Mouse (Mus musculus) retina, embryonic 14.5 days (tissue): ENCODE measurements around the gene Uqcr10.

Source experiments
- DNase-seq: peaks from one replicate; pipeline ENCODE4 v3.0.0-alpha.2; 2015; ENCODE audit warnings: low spot score

Uqcr10 gene

DNA sequence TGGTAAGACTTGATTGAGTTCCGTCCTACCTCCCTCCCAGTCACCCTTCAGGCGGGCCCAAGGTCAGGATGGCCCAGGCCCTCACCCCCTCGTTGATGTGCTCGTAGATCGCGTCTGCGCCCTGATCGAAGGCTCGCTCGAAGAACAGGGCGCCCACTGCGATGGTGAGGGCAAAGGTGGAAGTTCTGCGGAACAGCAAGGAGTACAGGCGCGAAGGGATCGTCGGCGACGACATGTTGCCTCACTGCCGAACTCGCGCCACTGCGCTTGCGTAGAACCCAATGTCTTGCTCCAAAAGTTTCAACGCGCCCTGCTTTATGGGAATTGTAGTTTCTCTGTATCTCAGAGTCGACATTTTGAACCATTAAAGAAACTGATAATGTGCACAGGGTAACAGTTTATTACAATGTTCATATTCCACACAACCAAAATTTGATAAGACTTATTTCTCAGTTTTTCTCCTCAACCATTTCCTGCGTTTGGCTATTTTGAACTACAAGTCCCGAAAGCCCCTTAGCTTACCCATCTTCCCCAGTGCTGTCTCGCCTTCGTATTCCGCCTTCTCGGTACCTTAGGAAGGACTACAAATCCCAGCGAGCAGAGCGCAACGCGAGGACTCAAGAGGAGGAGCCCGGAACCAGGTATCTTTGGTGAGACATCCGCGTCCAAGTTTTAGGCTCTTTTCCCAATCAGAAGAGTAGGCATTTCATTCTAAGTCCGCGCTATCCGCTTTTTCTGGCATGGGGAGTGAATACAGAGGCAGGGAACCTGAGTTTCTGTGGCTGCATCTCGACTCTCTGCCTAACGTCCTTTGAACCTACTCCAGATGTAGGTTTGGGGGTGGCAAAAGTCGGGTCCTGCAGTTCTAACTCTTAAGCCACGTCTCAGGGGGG lies at the start of gene Uqcr10, which contains the start of gene Zmat5:
Uqcr10 (minus strand) TSS at position 271 of the 893 bp plus-strand sequence.
Zmat5 (plus strand) TSS at position 607 of the 893 bp plus-strand sequence.
- DNase-seq: peak; percentile 97

DNA sequence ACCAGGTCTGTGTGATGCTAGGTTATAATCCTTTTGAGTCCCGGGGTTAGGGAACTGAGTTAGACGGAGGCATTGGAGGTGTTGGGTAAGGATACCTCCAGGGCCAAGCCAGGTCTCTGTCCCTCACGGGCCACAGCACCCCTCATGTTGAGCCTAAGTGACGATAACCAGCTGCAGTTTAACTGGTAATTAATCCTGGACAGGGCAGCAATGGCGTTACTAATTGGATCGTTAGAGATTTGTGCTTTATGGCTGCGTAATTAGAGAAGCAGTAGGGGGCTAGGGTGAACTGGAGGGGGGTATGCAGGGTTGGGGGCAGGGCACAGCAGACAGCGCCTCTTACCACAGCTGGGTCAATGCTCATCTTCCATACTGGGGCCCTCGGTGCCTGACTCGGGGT lies 48.7 kb upstream of the Uqcr10 start:
- peak; percentile 47 for DNase-seq

DNA sequence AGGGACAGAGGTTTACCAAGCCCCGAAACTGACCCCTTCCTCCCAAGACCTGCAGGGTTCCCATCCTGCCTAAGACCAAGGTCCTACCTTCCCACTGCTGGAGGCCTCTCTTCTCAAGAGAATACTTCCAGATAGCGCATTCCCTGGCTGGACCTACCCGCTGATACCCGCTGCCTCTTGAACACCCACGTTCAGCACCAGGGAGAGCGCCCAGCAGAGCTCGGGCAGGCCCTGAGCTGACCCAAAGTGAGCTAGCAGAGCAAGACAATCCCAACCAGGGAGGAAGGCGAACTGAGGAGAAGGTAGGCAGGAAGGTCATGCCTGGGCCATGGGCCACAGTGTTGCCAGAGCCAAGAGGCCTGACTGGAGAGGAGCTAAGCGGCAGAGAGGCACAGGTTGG lies 46.1 kb upstream of the Uqcr10 start:
- peak; percentile 73 for DNase-seq

DNA sequence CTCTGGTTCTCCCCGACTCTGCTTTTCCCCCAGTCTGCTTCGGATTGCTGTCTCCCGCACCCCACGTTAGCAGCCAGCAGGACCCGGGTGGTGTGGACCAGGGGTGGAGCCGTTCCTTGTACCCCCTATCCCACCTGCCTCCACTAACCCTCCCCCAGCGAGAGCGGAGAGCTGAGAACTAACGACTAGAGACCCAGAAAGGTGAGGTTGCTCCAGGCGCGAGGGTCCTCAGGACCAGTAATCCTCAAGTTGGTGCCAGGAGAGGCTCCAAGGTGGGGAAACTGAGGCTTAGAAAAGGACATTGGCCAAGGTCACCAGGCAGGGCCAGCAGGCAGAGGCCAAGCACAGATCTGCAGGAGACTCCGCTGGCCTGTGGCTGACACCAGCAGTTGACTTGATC lies 43.1 kb upstream of the Uqcr10 start:
- no peak for DNase-seq

DNA sequence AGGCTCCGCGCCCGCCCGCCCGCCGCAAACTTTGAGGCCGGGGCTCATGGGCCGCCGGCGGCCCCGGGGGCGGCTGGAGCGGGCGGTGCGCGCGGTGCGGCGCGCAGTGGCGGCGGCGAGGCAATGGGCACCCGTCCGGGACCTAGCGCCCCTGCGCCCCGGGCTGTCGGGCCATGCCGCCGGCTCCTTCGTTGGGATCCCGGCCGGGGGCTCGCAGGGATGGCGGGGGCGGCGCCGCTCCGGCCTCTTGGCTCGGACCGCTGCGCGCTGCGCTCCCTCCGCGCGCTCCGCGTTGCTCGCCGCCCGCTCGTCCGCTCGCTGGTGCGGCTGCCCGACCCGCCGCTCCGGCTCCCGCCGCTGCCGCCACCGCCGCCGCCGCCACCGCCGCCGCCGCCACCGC lies 42.6 kb upstream of the Uqcr10 start, which contains the start of gene Cabp7:
Cabp7 (minus strand) TSS at position 46 of the 400 bp plus-strand sequence.
- DNase-seq: peak; percentile 51

DNA sequence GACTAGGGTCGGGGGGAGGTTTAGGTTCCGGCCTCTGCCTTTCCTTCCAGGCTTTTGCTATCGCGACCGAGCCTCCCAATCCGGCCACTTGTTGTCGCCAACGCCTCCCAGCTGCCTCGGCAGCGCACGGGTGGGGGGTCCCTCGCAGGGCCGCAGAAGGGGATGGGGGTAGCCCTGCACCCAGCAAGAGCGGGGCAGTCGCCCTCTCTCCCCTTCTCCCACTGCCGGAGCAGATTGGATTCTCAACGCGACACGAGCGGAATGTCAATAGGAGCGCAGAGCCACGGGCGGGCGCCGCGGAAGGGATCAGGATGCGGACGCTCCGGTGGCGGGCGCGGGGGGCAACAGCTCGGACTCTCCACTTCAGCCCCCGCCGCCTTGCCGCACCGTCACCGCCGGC lies 41.8 kb upstream of the Uqcr10 start:
- peak; percentile 21 for DNase-seq

DNA sequence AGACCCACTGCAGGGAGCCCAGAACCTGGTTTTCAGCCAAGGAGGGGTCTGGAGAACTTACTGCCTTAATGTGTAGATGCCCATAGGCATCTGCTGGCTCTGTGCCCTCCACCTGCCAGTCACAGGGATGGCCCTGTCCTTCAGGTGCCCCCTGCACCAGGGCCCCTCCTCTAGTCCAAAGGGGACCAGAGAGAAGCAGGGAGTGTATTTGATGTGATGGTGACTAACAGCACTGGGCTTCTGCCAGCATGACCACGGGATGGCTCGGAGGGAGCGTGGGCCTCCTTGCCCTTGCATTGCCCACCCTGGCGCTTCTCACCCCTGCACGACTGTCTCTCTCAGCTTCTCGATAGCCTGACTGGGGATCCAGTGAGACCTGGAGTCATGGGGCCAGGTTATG lies 40.5 kb upstream of the Uqcr10 start:
- no peak for DNase-seq

DNA sequence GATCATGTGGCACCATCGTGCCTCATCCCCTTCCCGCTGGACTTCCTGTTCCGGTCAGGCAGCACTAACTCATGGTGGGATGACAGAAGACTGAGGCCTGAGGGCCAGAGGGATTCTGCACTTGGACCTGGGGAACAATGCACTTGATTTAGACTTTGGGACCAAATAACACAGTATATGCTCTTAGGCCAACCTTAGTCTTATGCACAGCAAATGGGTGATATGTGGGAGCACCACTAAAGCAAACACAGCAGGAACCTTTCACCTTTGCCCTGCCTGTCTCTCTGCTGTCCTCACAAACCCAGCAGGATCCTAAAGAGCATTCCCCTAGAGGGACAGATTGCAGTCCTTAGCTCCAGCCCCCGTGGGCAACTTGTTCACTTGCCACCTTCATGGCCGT lies 36.6 kb upstream of the Uqcr10 start:
- DNase-seq: no peak

DNA sequence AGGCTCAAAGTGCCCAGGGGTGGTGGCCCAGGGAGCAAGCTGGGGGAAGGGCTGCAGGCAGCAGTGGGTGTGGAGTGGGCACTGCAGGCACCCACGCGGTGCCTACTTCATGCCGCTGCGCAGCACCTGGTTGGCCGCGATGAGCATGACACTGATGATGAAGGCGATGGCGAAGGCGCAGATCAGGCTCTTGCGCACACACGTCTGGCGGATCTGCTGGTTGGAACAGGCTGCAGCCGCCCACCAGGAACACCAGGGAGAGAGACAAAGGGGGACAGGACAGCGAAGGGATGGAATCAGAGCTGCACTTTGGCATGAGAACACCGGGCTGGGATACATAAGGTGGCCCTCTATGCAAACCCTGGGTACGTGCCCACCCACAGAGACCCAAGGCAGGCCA lies 34.6 kb upstream of the Uqcr10 start:
- DNase-seq: no peak

DNA sequence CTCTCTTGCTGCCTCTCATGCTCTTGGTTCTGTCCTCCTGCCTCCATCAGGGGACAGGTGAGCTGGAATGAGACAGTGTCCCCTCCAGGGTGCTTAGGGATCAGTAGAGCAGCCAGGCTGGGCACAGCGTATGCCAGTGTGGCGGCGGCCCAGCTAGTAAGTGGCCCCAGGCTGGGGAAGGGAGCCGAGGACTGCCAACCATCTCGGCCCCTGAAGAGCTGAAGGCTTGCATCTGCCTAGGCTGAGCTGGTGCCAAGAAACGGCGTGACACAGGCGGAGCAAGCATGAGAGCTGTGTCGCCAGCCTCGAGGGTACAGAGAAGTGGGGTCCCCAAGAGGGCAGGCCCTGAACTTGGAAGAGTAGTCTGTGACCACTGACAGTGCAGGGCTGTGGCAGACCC lies 33.5 kb upstream of the Uqcr10 start:
- DNase-seq: no peak

DNA sequence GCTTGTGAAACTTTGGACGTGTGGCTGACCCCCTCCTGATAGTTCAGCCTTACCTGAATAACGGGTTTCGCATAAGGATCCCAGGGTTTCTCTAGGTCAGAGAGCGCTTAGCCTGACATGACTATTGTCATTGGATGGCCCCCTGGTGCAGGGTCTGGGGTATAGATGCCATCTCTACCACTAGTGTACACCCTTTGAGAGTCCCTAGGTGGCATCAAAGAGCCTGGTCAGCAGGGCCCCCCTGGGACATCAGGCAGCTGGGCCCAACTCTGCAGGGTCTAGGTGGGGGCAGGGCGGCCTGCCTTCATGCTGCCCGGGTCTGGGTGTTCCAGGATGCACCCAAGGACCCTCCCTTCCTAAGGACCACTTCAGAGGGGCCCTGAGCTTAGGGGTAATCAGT lies 32.2 kb upstream of the Uqcr10 start:
- no peak for DNase-seq

DNA sequence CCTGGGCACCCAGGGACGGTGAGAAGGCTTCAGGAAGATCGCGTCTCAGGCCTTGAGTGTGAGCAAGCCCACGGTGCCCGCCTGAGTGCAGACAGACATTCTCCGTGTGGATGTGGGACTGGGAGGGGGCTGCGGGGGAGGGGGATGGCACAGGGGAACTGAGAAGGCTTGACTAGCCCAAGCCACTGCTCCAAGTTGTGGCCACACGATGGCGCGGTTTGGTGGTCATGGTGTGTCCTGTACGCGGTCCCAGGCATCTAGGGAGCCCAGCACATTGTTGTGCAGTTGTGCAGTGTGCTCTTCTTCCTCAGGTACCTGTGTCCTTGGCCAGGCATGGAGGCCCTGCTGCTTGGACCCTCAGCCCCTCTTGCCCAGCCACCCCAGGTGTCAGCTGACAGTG lies 30.0 kb upstream of the Uqcr10 start:
- peak; percentile 66 for DNase-seq

DNA sequence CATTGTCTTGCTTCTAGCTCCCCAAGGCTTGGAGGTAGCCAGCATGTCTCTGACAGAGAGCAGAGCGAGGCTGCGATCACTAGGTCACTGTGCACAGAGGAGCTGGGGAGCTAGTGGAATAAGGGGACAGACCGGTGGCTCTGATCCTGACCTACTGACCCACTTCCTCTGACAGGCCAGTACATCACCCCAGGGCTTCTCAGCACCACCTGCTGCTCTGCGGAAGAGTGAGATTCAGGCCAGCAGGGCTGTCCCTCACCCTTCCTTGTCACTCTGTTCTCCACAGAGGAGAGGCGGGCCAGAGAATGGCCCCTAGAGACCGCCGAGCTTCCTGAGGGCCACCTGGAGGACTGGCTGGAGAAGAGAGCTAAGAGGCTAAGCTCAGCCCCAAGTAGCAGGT lies 27.6 kb upstream of the Uqcr10 start:
- no peak for DNase-seq

DNA sequence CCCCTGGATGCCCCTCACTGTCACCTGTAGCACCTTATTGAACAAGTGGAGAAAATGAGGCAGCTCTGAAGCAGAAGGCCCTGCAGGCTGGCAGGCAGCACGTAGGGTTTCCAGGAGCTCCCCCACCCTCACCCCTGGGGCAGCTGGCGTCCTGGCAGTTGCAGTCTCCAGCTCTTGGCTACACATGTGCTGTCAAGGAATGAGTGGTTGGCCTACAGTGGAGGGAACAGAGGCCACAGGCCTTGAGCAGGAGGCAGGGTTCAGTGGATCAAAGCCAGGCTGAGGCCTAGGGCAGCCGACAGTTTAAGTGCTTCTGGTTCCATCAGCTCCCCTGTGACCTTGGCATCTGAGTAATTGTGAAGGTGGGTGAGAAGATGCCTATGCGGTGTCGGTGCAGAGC lies 26.8 kb upstream of the Uqcr10 start:
- no peak for DNase-seq

DNA sequence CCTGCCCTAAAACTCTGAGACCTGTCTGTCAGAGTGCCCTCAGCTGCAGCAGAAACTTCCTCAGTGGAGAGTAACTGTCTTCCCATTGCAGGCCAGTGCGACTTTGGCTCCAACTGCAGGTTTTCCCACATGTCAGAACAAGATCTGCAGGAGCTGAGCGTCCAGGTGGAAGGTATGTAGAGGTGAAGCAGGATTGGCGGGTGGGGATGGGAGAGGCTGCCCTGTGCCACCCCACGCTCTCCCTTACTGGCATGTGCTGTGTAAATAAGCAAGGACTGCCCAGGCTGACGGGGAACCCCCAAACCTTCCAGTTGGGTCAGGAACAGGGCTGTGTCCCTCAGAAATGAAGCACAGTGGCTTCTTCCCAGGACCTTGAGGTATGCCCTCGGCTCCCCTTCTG lies 26.0 kb upstream of the Uqcr10 start:
- no peak for DNase-seq

DNA sequence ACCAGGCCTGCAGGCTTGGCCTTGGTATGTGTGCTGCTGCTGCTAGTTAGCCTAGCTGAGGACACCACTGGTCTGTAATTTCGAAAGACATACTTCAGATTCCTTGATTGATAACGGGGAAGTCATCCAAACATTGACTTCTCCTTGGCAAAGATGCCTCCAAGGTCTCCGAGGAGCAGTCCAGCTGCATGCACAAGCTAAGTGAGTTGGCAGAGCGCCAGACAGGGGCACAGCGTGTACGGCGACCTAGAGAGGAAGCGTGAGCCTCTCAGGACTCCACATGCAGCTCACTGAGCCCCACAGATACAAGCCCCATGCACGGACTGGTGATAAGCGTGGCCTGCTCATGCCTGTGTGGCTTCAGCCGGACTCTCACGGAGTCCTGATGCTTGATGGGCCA lies 25.5 kb upstream of the Uqcr10 start:
- no peak for DNase-seq

DNA sequence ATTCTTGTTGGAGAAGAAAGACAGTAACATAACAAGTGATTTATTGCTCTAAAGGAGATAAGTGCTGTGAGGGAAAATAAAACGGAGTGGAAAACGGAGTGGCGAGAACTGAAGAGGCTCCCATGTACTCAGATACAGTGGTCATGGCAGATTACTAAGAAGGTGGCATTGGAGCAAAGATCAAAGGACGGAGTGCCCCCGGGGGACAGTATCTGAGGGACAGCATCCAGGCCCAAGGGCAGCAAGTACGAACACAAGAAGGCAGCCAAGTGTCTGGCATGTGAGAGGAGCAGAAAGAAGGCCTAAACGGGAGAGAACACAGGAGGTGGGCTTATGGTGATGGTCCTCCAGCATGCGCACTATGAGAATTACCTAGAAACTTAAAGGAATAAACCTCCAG lies 17.6 kb upstream of the Uqcr10 start:
- DNase-seq: no peak

DNA sequence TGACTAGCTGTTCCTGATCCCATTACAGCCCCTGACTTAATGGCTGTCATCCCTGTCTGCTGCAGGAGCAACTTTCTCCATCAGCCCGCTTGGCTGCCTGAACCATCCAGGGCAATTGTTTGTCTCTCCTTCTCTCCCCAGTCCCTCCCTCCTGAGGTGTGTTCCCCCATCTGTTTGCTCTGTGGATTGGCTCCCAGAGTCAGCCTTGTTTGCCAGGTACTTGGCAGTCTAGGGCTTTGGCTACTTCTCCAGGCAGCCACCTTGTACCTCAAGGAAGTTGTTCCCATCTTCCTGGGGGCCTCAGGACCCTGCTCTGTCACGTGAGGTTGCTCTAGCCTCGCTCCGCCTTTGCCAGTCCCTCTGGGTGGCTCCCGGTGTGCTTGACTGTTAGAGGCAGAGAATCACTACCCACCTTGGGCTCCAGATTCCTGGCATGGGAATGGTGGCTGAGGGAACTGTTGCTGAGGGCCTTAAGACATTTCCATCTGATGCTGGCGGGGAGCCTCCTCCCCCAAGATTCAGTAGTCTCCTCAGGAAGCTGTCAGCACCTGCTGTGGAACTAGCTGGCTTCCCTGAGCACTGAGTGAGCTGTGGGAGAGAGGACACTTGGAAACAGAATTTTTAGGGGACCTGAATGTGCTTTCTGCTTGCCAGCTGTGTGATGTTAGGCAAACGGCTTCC lies 16.9 kb upstream of the Uqcr10 start:
- DNase-seq: no peak

DNA sequence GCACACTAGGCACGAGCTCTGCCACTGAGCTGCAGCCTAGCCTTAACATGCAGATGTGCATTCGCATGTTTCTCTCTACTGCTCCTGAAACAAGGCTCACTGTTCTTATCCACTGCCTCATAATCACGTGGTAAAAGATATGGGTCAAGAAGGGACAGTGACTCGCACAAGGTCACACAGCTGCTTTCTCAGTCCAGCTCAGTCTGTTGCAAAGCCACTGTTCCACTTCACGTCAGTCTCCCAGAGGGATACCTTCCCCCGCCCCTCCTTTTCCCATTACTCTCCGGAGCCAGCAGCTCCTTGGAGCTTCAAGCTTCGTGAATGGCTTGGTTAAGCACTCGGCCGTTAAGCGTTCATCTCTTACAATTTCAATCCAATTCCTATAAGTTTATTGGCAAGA lies 16.3 kb upstream of the Uqcr10 start:
- DNase-seq: no peak

DNA sequence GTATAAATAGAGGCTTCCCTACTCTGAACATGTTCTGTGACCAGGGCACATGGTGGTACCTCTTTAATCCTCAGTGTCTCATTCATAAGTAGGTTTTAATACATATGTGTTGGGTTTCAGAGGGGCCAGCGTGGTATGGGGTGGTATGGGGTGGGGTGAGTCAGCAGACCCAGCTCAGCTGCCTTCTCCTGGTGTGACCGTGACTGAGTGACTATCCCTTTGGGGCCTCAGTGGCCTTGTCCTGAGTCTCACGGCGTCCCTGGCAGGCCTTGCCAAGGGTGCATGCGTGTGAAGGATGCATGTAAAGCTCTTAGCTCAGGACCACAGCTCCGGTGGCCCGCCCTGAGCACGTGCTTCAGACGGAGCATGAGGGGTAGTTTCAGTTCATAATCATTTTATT lies 15.8 kb upstream of the Uqcr10 start:
- DNase-seq: no peak

DNA sequence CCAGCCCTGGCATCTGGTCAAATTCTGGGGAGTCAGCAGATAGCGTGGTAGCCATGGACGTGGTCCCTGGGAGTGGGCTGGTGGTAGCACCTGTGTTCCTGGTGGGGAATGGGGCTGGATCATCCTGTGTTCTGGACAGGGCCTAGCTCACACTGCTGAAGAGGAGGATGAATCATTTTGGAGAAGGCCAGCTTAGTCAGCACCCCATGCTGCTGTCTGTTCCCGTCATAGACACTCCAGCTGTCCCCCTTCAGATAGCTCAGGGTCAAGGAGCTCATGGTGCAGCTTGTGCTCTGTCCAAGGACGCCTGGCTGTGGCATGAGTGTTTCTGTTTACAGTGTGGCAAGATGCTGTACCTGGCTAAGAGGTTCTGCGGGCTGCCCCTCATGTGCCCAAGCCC lies 14.4 kb upstream of the Uqcr10 start:
- no peak for DNase-seq

DNA sequence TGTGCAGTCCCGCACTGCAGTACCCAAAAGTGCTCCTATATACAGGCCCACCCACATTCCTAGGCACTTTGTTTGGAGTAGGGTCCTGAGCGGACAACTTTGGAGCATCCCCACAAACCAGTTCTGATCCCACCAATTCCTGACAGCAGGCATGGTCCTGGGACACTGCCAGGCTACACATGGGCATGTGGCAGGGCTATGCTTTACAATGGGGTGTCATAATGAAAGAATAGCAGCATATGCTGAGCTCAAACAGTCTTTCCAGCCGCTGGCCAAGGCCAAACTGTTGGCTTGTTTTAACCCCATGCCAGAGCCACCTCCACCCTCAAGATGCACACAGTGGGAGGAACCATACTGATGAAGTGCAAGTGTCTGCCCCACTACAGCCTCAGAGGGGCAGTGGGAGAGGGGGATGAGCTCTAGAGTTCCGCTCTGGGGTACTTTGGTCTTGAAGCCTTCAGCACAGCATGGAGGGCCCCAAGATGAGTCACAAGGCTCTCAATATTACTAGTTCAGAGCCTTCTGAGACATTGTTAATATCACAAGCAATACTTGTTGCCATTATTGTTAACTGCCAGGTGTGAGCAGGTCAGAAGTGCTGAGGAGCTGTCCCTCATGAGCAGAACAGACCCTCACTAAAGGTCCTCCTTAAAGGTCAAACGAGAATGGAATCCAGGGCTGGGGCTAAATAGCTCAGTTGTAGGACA lies 12.5 kb upstream of the Uqcr10 start:
- no peak for DNase-seq

DNA sequence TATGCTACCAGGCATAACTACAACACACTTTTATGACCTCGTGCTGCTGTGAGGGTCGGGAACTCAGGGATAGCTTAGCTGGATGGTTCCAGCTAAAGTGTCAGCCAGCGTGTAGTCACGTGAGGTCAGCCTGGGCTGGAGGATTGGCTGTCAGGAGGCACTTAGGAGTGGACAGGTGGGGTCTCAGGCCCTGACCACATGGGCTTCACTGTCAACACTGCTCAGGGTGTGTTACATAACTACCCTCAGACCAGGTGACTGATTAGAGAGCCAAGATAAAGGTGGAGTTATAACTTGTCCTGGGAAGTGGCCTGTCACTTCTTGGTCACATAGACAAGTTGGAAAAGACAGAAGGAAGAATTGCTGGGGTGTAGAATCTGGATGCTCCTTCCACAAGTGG lies 11.5 kb upstream of the Uqcr10 start:
- no peak for DNase-seq
